Mouse (Mus musculus) mesoderm, embryonic 11.5 days (tissue): ENCODE measurements at regions not wholly inside any gene's neighbourhood (a gene's known extent, or its start where the extent isn't known, plus 50 kb on each side); places are given as distances from the start of the nearest gene placed in this dataset.

ENCODE experiments used
- DNase-seq: peaks from one replicate; pipeline ENCODE4 v3.0.0-alpha.2; 2012; ENCODE audit warnings: low read depth, low spot score

GRCm38 (mm10) chr15:62166786-62167185 lies 1244.0 kb upstream of the A1bg start:
- DNase-seq: no peak

GRCm38 (mm10) chr15:62165826-62166500 lies 1243.2 kb upstream of the A1bg start:
- DNase-seq: no peak

GRCm38 (mm10) chr15:62164766-62165410 lies 1242.1 kb upstream of the A1bg start:
- DNase-seq: no peak

GRCm38 (mm10) chr15:62163203-62163602 lies 1240.4 kb upstream of the A1bg start:
- DNase-seq: no peak

GRCm38 (mm10) chr15:62162648-62163194 lies 1239.9 kb upstream of the A1bg start:
- DNase-seq: no peak

- DNase-seq: no peak
Observed at GRCm38 (mm10) chr15:62161975-62162647, 1239.3 kb upstream of the A1bg start.

- no peak for DNase-seq
Observed at GRCm38 (mm10) chr15:62161061-62161460, 1238.2 kb upstream of the A1bg start.

- DNase-seq: no peak
Observed at GRCm38 (mm10) chr15:62158875-62159675, 1236.3 kb upstream of the A1bg start.

- no peak for DNase-seq
Observed at GRCm38 (mm10) chr15:62157200-62158033, 1234.6 kb upstream of the A1bg start.

GRCm38 (mm10) chr15:62153222-62153621 lies 1230.4 kb upstream of the A1bg start:
- no peak for DNase-seq

- DNase-seq: no peak
Observed at GRCm38 (mm10) chr15:62152133-62152532, 1229.3 kb upstream of the A1bg start.

- DNase-seq: no peak
Observed at GRCm38 (mm10) chr15:62151690-62152089, 1228.9 kb upstream of the A1bg start.

GRCm38 (mm10) chr15:62150296-62150695 lies 1227.5 kb upstream of the A1bg start:
- DNase-seq: no peak

- no peak for DNase-seq
Observed at GRCm38 (mm10) chr15:62148680-62149237, 1225.9 kb upstream of the A1bg start.

GRCm38 (mm10) chr15:62147343-62147953 lies 1224.6 kb upstream of the A1bg start:
- DNase-seq: no peak

GRCm38 (mm10) chr15:62145643-62146285 lies 1223.0 kb upstream of the A1bg start:
- no peak for DNase-seq

- DNase-seq: no peak
Observed at GRCm38 (mm10) chr15:62144776-62145564, 1222.2 kb upstream of the A1bg start.

GRCm38 (mm10) chr15:62139859-62140258 lies 1217.0 kb upstream of the A1bg start:
- no peak for DNase-seq

GRCm38 (mm10) chr15:62139192-62139591 lies 1216.4 kb upstream of the A1bg start:
- DNase-seq: no peak
